Mouse (Mus musculus) naive thymus-derived CD4-positive, alpha-beta T cell, adult 5 months (primary cell): Measurements from ENCODE around the gene Pspc1. TPM values are rescaled to one million over a fixed set of nuclear protein-coding genes. Genes with fewer than 3 reads are reported as not detected.

Experiments used
- polyA plus RNA-seq: library from polyadenylated mRNA; unstranded; fragments of 100-300 nt; shearing (Covaris generic); gene quantifications from one replicate; pipeline ENCODE4 v1.2.1, GENCODE M21; 2017

The Pspc1 gene
- polyA plus RNA-seq = 67.5 TPM

GRCm38 (mm10) chr14:56778200-56778932 lies at the start of gene Pspc1:
Gene Pspc1 (minus strand): TSS chr14:56778316.

GRCm38 (mm10) chr14:56811701-56812339 lies 33.7 kb upstream of the Pspc1 start, which contains the start of gene Zmym5:
Gene Zmym5 (minus strand): TSS chr14:56811716.

Other genes with a start within 250 kb of the Pspc1 start
- gene Cenpj, start 202.9 kb downstream of the Pspc1 start, polyA plus RNA-seq = 13.8 TPM
- gene Parp4, start 202.7 kb downstream of the Pspc1 start, polyA plus RNA-seq = 17.5 TPM
- gene Mphosph8, start 110.1 kb downstream of the Pspc1 start, polyA plus RNA-seq = 32.6 TPM
- gene Zmym5, start 33.4 kb upstream of the Pspc1 start, polyA plus RNA-seq = 50.8 TPM
- gene Zmym2, start 108.3 kb upstream of the Pspc1 start, polyA plus RNA-seq = 84.5 TPM